In the genomic region with DNA sequence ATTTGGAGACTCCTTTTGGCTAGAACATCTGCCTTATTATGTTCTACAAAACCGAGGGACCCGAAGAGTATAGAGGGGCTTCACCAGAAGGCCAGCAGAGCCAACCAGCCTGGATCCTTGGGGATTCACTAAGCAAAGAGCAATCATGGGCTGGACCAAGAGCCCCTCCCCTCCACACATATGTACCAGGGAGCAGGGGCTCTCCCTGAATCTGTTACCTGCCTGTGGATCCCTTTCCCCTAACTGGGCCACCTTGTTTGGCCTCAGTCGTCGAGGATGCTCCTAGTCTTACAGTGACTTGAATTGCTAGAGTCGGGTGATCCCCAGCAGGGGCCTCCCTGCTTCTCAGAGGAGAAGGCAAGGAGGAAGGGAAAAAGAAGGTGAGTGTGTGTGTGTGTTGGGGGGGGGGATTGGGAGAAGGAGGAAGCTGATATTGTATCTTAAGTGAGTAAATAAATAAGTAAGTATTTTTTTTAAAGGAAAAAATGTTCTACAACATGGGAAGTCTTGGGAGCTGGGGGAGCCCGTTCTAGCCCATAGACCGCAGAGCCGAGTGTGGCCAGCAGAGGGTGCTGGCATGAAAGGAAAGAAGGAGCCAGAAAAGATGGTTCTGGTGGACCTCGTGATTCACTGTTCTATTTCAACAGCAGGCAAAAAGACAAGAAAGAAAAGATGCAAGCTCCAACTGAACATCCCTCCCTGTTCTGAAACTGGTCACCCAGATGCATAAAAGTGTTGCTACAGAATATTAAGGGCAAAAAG, we compare ENCODE assay signal across 9 mouse cellular contexts. TPM values are rescaled to one million over a fixed set of nuclear protein-coding genes. Genes with fewer than 3 reads are reported as not detected.
DNase-seq lines count a peak whose midpoint lies in the region; ATAC-seq and TF ChIP-seq lines count a peak whose summit lies in the region.
"Had no signal": no experiment of that assay in that cellular context is flagged by ENCODE, and none has a peak within 500 bp of the region (broad histone marks: within the 10 kb centered on the region; RNA-seq: fewer than 3 reads in every experiment).

No protein-coding gene starts in this region.

- H3K27me3 ChIP-seq in lung, embryonic 14.5 days (ENCODE audit: insufficient read depth, low read length): no peaks in the 10 kb centered on the region
- H3K27me3 ChIP-seq: stomach, embryonic 15.5 days had no signal

- H3K27ac ChIP-seq in lung, embryonic 14.5 days (ENCODE audit: low read depth): no peak overlapping the region
- H3K27ac ChIP-seq: stomach, embryonic 15.5 days had no signal

- peak; percentile 50 for DNase-seq in CD4-positive helper T cell, adult 2 months (ENCODE audit: low read depth, low spot score)
- DNase-seq in gastrocnemius, postnatal 4 days (ENCODE audit: low spot score in 2 of 2): peak; percentile 57 to 70
- peak; percentile 56 to 79 for DNase-seq in kidney, postnatal 25 days
- peak; percentile 86 for DNase-seq in lung, embryonic 14.5 days
- peak; percentile 83 for DNase-seq in right cerebral cortex, postnatal 14 days
- DNase-seq in urinary bladder, postnatal 4 days (ENCODE audit: low spot score in 2 of 2): peak; percentile 51 to 85

- peak; percentile 83 for ATAC-seq in activated CD4-positive, CD25-positive, alpha-beta regulatory T cell, adult 4 months
- peak; percentile 87 for ATAC-seq in common myeloid progenitor, adult 5-6 weeks (replicated peaks; ENCODE audit: low read depth, poor library complexity, severe bottlenecking)
- ATAC-seq in lung, embryonic 14.5 days (ENCODE audit: insufficient read depth): peak; percentile 65; the same call in 1 of the 2 replicates

- peak; percentile 85 for TF ChIP-seq CTCF in lung, embryonic 14.5 days (IDR thresholded peaks at IDR 0.05; ENCODE audit: low read depth)

- H3K9me3 ChIP-seq in lung, embryonic 14.5 days (ENCODE audit: low read depth, low read length): no peaks in the 10 kb centered on the region
- H3K9me3 ChIP-seq: stomach, embryonic 15.5 days had no signal

- no peak overlapping the region for H3K4me2 ChIP-seq in lung, embryonic 14.5 days
- H3K4me2 ChIP-seq: stomach, embryonic 15.5 days had no signal

- 30% methylated on average over 9 of the region's 9 CpGs for WGBS in lung, embryonic 14.5 days

- H3K9ac ChIP-seq in lung, embryonic 14.5 days: no peak overlapping the region
- H3K9ac ChIP-seq: stomach, embryonic 15.5 days had no signal

- H3K4me3 ChIP-seq in lung, embryonic 14.5 days (ENCODE audit: low read depth, low read length): no peak overlapping the region
- H3K4me3 ChIP-seq: stomach, embryonic 15.5 days had no signal

- H3K4me1 ChIP-seq in lung, embryonic 14.5 days (ENCODE audit: insufficient read depth): no peaks in the 10 kb centered on the region
- H3K4me1 ChIP-seq: stomach, embryonic 15.5 days had no signal

- H3K36me3 ChIP-seq in lung, embryonic 14.5 days (ENCODE audit: insufficient read depth): no peaks in the 10 kb centered on the region
- H3K36me3 ChIP-seq: stomach, embryonic 15.5 days had no signal

RNA-seq across cellular contexts. Expression of a gene that starts 7.8 kb away (rescaled TPM):
- polyA plus RNA-seq in activated CD4-positive, CD25-positive, alpha-beta regulatory T cell, adult 4 months (2017; shearing (Covaris generic)): under 1 TPM in 1 of 2 experiments, not detected in 1; 0.11 TPM
- not detected in 2 replicates for total RNA-seq in common myeloid progenitor, adult 5-6 weeks (2017)
- total RNA-seq in gastrocnemius, postnatal 4 days (2021): 1,000 to 10,000 TPM; 1,491 to 1,618 TPM
- 53.5 and 75.1 TPM in 2 replicates for polyA plus RNA-seq in lung, embryonic 14.5 days (2014; fragmentation: Nextera tagmentation; extraction: Ambion mirVana)

Comparison
In these comparisons a context has a peak if more than half of its experiments do, and no peak if none do; other contexts are left out.
1. RNA of a gene that starts 7.8 kb away (total RNA-seq): 1,491 to 1,618 TPM in gastrocnemius, postnatal 4 days; not detected in common myeloid progenitor, adult 5-6 weeks; every median in the first group is over 1,000 times any median in the second.
2. Peak in every context shown above with its lines, with median percentiles within 50 percentile points of each other: DNase-seq and ATAC-seq.